In the genomic region with DNA sequence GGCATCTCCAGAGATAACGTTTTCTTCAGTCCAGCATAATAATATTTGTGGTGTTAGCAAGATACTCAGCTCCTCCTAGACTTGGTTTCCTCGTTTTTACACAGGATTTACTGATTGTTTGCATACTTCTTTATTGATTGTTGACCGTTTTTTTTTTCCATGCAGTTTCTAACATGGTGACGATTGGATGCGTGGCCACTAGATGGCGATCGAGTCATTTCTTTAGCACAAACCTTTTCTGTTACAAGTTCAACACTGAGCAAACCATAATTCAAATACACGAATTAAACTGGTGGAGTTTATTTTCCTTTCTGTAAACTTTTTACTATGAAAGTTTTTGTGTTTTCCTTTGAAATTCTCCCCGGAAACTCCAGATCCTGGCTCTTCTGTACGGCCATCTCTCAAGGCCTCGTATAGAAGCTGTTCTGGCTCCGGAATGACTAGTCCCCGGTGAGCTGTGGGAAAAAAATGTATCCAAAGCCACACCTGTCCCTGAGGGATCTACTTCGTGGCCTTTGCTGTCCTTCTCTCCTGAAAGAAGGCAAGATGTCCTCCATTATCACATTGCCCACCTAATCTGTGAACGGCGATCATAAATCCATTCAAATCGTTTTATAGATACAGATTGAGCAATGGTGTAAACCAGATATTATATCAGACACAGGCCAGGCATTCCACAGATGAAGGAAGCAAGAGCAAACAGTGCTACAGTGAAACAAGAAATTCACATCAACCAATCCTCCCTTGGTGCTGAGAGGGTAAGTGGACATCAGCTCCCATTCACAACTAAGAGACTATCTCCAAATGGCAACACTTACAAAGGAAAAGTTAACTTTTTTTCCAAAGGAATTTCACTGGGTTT, we compare ENCODE assay signal across 8 mouse cellular contexts. TPM values are rescaled to one million over a fixed set of nuclear protein-coding genes. Genes with fewer than 3 reads are reported as not detected.
DNase-seq lines count a peak whose midpoint lies in the region; ATAC-seq and TF ChIP-seq lines count a peak whose summit lies in the region.

No protein-coding gene starts in this region.

- no peaks in the 10 kb centered on the region for H3K36me3 ChIP-seq in heart, embryonic 10.5 days
- no peaks in the 10 kb centered on the region for H3K36me3 ChIP-seq in spleen, adult 2 months (ENCODE audit: control insufficient read depth, insufficient read depth, low read length)

- no peak for TF ChIP-seq POLR2A in spleen, adult 2 months (IDR thresholded peaks at IDR 0.05; ENCODE audit: low read depth, low read length)

- DNase-seq in heart, adult 8-10 months (ENCODE audit: low spot score) = peak; percentile 64
- no peak for DNase-seq in heart, embryonic 10.5 days (ENCODE audit: low spot score)
- DNase-seq in adrenal gland, adult 18-20 months (ENCODE audit: low spot score in 2 of 2) = peak; percentile 70 to 71
- DNase-seq in embryo, embryonic 10 days (ENCODE audit: low spot score) = peak; percentile 88
- DNase-seq in heart, postnatal 36 days = peak; percentile 69 to 79
- peak; percentile 77 for DNase-seq in layer of hippocampus, postnatal 10 days (ENCODE audit: low spot score in 2 of 2)
- DNase-seq in spleen, adult 2 months (ENCODE audit: low read depth in 1 of 2, low spot score in 2 of 2) = peak; percentile 52 to 57

- no peak overlapping the region for H3K27ac ChIP-seq in heart, embryonic 10.5 days
- H3K27ac ChIP-seq in spleen, adult 2 months (ENCODE audit: insufficient read depth, low read length) = no peak overlapping the region

- H3K4me3 ChIP-seq in heart, embryonic 10.5 days = no peak overlapping the region
- H3K4me3 ChIP-seq in spleen, adult 2 months (ENCODE audit: extremely low read depth, insufficient read depth, insufficient read length) = no peak overlapping the region

- WGBS in heart, embryonic 10.5 days = 34% methylated on average over 17 of the region's 17 CpGs
- WGBS in spleen, adult 2 months = 38% methylated on average over 17 of the region's 17 CpGs

- no peaks in the 10 kb centered on the region for H3K27me3 ChIP-seq in heart, embryonic 10.5 days (ENCODE audit: insufficient read depth, poor library complexity, severe bottlenecking)
- no peaks in the 10 kb centered on the region for H3K27me3 ChIP-seq in spleen, adult 2 months (ENCODE audit: control insufficient read depth, insufficient read depth, low read length)

- TF ChIP-seq CTCF in spleen, adult 2 months (IDR thresholded peaks at IDR 0.05; ENCODE audit: extremely low read depth, insufficient read depth, insufficient read length, insufficient replicate concordance) = peak; percentile 47; the same call in 1 of the 2 replicates

- no peaks in the 10 kb centered on the region for H3K9me3 ChIP-seq in heart, embryonic 10.5 days

- intact Hi-C loops in heart, postnatal 36 days (cut with DNase I) = loop anchor here (1.0 to 5.0 kb wide), 5 partner anchors 30 to 635 kb away; a partner anchor contains a TSS

- H3K4me1 ChIP-seq in heart, embryonic 10.5 days = no peaks in the 10 kb centered on the region
- H3K4me1 ChIP-seq in spleen, adult 2 months (ENCODE audit: control insufficient read depth, insufficient read depth, insufficient read length) = no peaks in the 10 kb centered on the region

- ATAC-seq in megakaryocyte-erythroid progenitor cell, adult 5-6 weeks (replicated peaks; ENCODE audit: low FRiP score, low TSS enrichment, poor library complexity, severe bottlenecking) = peak; percentile 90

RNA-seq across cellular contexts. Expression of a gene that starts 12.3 kb away (rescaled TPM):
- not detected for total RNA-seq in heart, adult 8-10 months (2022)
- not detected in 2 replicates for polyA plus RNA-seq in heart, embryonic 10.5 days (2016; fragmentation: Nextera tagmentation; extraction: Ambion mirVana)
- not detected for total RNA-seq in adrenal gland, adult 18-20 months (2021)
- total RNA-seq in heart, postnatal 36 days (2021) = not detected
- not detected for total RNA-seq in layer of hippocampus, postnatal 10 days (2021)
- total RNA-seq in megakaryocyte-erythroid progenitor cell, adult 5-6 weeks (2014; fragmentation: Nextera tagmentation) = not detected in 2 replicates
- not detected in 2 replicates for total RNA-seq in megakaryocyte-erythroid progenitor cell, adult 5-6 weeks (2017)
- polyA plus RNA-seq in spleen, adult 2 months (2012; rRNA removed) = not detected in 2 replicates

RNA-seq across cellular contexts. Expression of a gene that starts 18.3 kb away (rescaled TPM):
- total RNA-seq in heart, adult 8-10 months (2022) = 100 to 1,000 TPM; 139 to 181 (median 156) TPM
- 9.7 and 13.8 TPM in 2 replicates for polyA plus RNA-seq in heart, embryonic 10.5 days (2016; fragmentation: Nextera tagmentation; extraction: Ambion mirVana)
- total RNA-seq in adrenal gland, adult 18-20 months (2021) = 100 to 1,000 TPM in 1 of 2 experiments, 10 to 100 TPM in 1; 79.7 to 476 TPM
- total RNA-seq in heart, postnatal 36 days (2021) = 100 to 1,000 TPM; 135 to 146 TPM
- total RNA-seq in layer of hippocampus, postnatal 10 days (2021) = 1 to 10 TPM; 7.1 to 8.5 TPM
- total RNA-seq in megakaryocyte-erythroid progenitor cell, adult 5-6 weeks (2014; fragmentation: Nextera tagmentation) = 6.0 and 7.8 TPM in 2 replicates
- total RNA-seq in megakaryocyte-erythroid progenitor cell, adult 5-6 weeks (2017) = 1.6 and 5.3 TPM in 2 replicates
- 4.1 and 4.6 TPM in 2 replicates for polyA plus RNA-seq in spleen, adult 2 months (2012; rRNA removed)

RNA-seq across cellular contexts. Expression of a gene that starts 34.3 kb away (rescaled TPM):
- under 1 TPM in 2 of 4 experiments, not detected in 2; 0.30 to 0.62 TPM for total RNA-seq in heart, adult 8-10 months (2022)
- 0.21 and 0.41 TPM in 2 replicates for polyA plus RNA-seq in heart, embryonic 10.5 days (2016; fragmentation: Nextera tagmentation; extraction: Ambion mirVana)
- total RNA-seq in adrenal gland, adult 18-20 months (2021) = 1 to 10 TPM in 1 of 2 experiments, under 1 TPM in 1; 0.35 to 5.6 TPM
- total RNA-seq in heart, postnatal 36 days (2021) = under 1 TPM in 1 of 2 experiments, not detected in 1; 0.25 TPM
- not detected for total RNA-seq in layer of hippocampus, postnatal 10 days (2021)
- not detected in 2 replicates for total RNA-seq in megakaryocyte-erythroid progenitor cell, adult 5-6 weeks (2014; fragmentation: Nextera tagmentation)
- total RNA-seq in megakaryocyte-erythroid progenitor cell, adult 5-6 weeks (2017) = not detected in 2 replicates
- not detected in 2 replicates for polyA plus RNA-seq in spleen, adult 2 months (2012; rRNA removed)

RNA-seq across cellular contexts. Expression of a gene that starts 37.3 kb away (rescaled TPM):
- 1 to 10 TPM; 6.3 to 9.6 (median 7.5) TPM for total RNA-seq in heart, adult 8-10 months (2022)
- 40.8 and 45.2 TPM in 2 replicates for polyA plus RNA-seq in heart, embryonic 10.5 days (2016; fragmentation: Nextera tagmentation; extraction: Ambion mirVana)
- 10 to 100 TPM; 16.6 to 24.1 TPM for total RNA-seq in adrenal gland, adult 18-20 months (2021)
- total RNA-seq in heart, postnatal 36 days (2021) = 10 to 100 TPM; 10.8 to 11.3 TPM
- total RNA-seq in layer of hippocampus, postnatal 10 days (2021) = 10 to 100 TPM; 28.0 to 32.2 TPM
- total RNA-seq in megakaryocyte-erythroid progenitor cell, adult 5-6 weeks (2014; fragmentation: Nextera tagmentation) = 68.3 and 86.6 TPM in 2 replicates
- 51.2 and 76.1 TPM in 2 replicates for total RNA-seq in megakaryocyte-erythroid progenitor cell, adult 5-6 weeks (2017)
- 32.2 and 33.6 TPM in 2 replicates for polyA plus RNA-seq in spleen, adult 2 months (2012; rRNA removed)

RNA-seq across cellular contexts. Expression of a gene that starts 59.0 kb away (rescaled TPM):
- total RNA-seq in heart, adult 8-10 months (2022) = 10 to 100 TPM in 1 of 4 experiments, 1 to 10 TPM in 3; 4.6 to 10.8 (median 7.5) TPM
- polyA plus RNA-seq in heart, embryonic 10.5 days (2016; fragmentation: Nextera tagmentation; extraction: Ambion mirVana) = 0.59 and 0.67 TPM in 2 replicates
- under 1 TPM; 0.10 TPM for total RNA-seq in adrenal gland, adult 18-20 months (2021)
- total RNA-seq in heart, postnatal 36 days (2021) = 1 to 10 TPM; 4.3 to 5.8 TPM
- total RNA-seq in layer of hippocampus, postnatal 10 days (2021) = 1 to 10 TPM; 2.9 to 4.2 TPM
- total RNA-seq in megakaryocyte-erythroid progenitor cell, adult 5-6 weeks (2014; fragmentation: Nextera tagmentation) = not detected in 2 replicates
- not detected in 2 replicates for total RNA-seq in megakaryocyte-erythroid progenitor cell, adult 5-6 weeks (2017)
- 0.18 and 0.26 TPM in 2 replicates for polyA plus RNA-seq in spleen, adult 2 months (2012; rRNA removed)

Comparison
In these comparisons a context has a peak if more than half of its experiments do, and no peak if none do; other contexts are left out.
1. RNA of a gene that starts 18.3 kb away (total RNA-seq): 79.7 to 476 TPM in adrenal gland, adult 18-20 months, 139 to 181 TPM in heart, adult 8-10 months and 135 to 146 TPM in heart, postnatal 36 days; 7.1 to 8.5 TPM in layer of hippocampus, postnatal 10 days and 1.6 to 7.8 TPM in megakaryocyte-erythroid progenitor cell, adult 5-6 weeks; every median in the first group is over 4 times any median in the second.